Mouse (Mus musculus) cortical plate, adult 2 months (tissue): ENCODE measurements around the gene Pkd1l2. TPM values are rescaled to one million over a fixed set of nuclear protein-coding genes. Genes with fewer than 3 reads are reported as not detected.
A peak's percentile ranks its signal among the peaks of the same experiment; 100 is the strongest.

Experiments used
- H3K27ac ChIP-seq: fragments of 200-500 bp; 2 replicates; pipeline ENCODE4 v1.5.1; 2012; ENCODE audit warnings: low read length, control low read depth, inconsistent platforms; ENCODE audit not compliant: insufficient read depth
- H3K4me1 ChIP-seq: fragments of 200-500 bp; 2 replicates; pipeline ENCODE4 v1.6.1; 2011; ENCODE audit warnings: low read length; ENCODE audit not compliant: control insufficient read depth, insufficient read depth
- H3K4me3 ChIP-seq: fragments of 200-500 bp; 2 replicates; pipeline ENCODE4 v1.5.1; 2011; ENCODE audit warnings: mild to moderate bottlenecking, low read length, control low read depth; ENCODE audit not compliant: insufficient read depth
- CTCF ChIP-seq: fragments of 200-500 bp; IDR thresholded peaks from 2 replicates; pipeline ENCODE4 v1.5.1; 2011; ENCODE audit warnings: mild to moderate bottlenecking, control low read depth, low read length; ENCODE audit not compliant: insufficient read depth; ENCODE audit errors: extremely low read depth
- POLR2A ChIP-seq: fragments of 200-500 bp; IDR thresholded peaks from 2 replicates; pipeline ENCODE4 v1.6.1; 2011; ENCODE audit warnings: mild to moderate bottlenecking, low read length, control low read depth; ENCODE audit not compliant: insufficient read depth; ENCODE audit errors: extremely low read depth
- polyA plus RNA-seq: library from polyadenylated mRNA; depleted of rRNA; stranded (reverse); fragments of >200 nt; gene quantifications from 2 replicates; pipeline ENCODE4 v1.2.3, GENCODE M21; 2012

Gene Pkd1l2
- polyA plus RNA-seq, 1 experiment, result 0.19 TPM

- H3K4me1 ChIP-seq, result no peaks in the 10 kb centered on the region
- no peak overlapping the region for H3K27ac ChIP-seq
- H3K4me3 ChIP-seq, result no peak overlapping the region
- TF ChIP-seq CTCF (no peak), POLR2A (0 out of 2 replicates have a peak, but pooled peaks have one; percentile 38)
These were observed 20.9 kb downstream of the Pkd1l2 start for GRCm38 (mm10) chr8:117061180-117061880.

- no peak for TF ChIP-seq POLR2A
- no peak for TF ChIP-seq CTCF
- H3K27ac ChIP-seq, result no peak overlapping the region
- H3K4me3 ChIP-seq, result no peak overlapping the region
- no peaks in the 10 kb centered on the region for H3K4me1 ChIP-seq
These were observed 21.9 kb downstream of the Pkd1l2 start for GRCm38 (mm10) chr8:117060306-117060705.

- H3K4me1 ChIP-seq, result no peaks in the 10 kb centered on the region
- H3K27ac ChIP-seq, result no peak overlapping the region
These were observed 23.2 kb downstream of the Pkd1l2 start for GRCm38 (mm10) chr8:117059021-117059420.

GRCm38 (mm10) chr8:117055097-117055496 is 27.2 kb downstream of the Pkd1l2 start:
- TF ChIP-seq POLR2A, result no peak
- TF ChIP-seq CTCF, result no peak
- Histone ChIP-seq H3K4me3 (no peak overlapping the region), H3K4me1 (no peaks in the 10 kb centered on the region), H3K27ac (no peak overlapping the region)

More at GRCm38 (mm10) chr8:117059021-117059420, 23.2 kb downstream of the Pkd1l2 start:
- H3K4me3 ChIP-seq, result no peak overlapping the region
- TF ChIP-seq POLR2A, result no peak
- no peak for TF ChIP-seq CTCF

GRCm38 (mm10) chr8:117054146-117054545 is 28.1 kb downstream of the Pkd1l2 start:
- Histone ChIP-seq H3K27ac (no peak overlapping the region), H3K4me3 (no peak overlapping the region), H3K4me1 (no peaks in the 10 kb centered on the region)
- no peak for TF ChIP-seq POLR2A
- TF ChIP-seq CTCF, result no peak

GRCm38 (mm10) chr8:117053135-117054079 is 28.8 kb downstream of the Pkd1l2 start:
- no peaks in the 10 kb centered on the region for H3K4me1 ChIP-seq

GRCm38 (mm10) chr8:117051316-117051715 is 30.9 kb downstream of the Pkd1l2 start:
- H3K4me3 ChIP-seq, result no peak overlapping the region
- no peak overlapping the region for H3K27ac ChIP-seq
- TF ChIP-seq CTCF (no peak), POLR2A (no peak)
- no peaks in the 10 kb centered on the region for H3K4me1 ChIP-seq

More at GRCm38 (mm10) chr8:117053135-117054079, 28.8 kb downstream of the Pkd1l2 start:
- Histone ChIP-seq H3K27ac (no peak overlapping the region), H3K4me3 (no peak overlapping the region)
- TF ChIP-seq POLR2A (no peak), CTCF (peak; percentile 33; the same call in 1 of the 2 replicates)

- H3K4me1 ChIP-seq, result no peaks in the 10 kb centered on the region
- no peak overlapping the region for H3K4me3 ChIP-seq
- H3K27ac ChIP-seq, result no peak overlapping the region
- TF ChIP-seq CTCF (no peak), POLR2A (no peak)
These were observed 31.5 kb downstream of the Pkd1l2 start for GRCm38 (mm10) chr8:117050763-117051162.

GRCm38 (mm10) chr8:117049444-117049843 is 32.8 kb downstream of the Pkd1l2 start:
- Histone ChIP-seq H3K4me3 (no peak overlapping the region), H3K4me1 (no peaks in the 10 kb centered on the region), H3K27ac (no peak overlapping the region)
- no peak for TF ChIP-seq POLR2A
- TF ChIP-seq CTCF, result no peak
